Mouse (Mus musculus) effector memory CD4-positive, alpha-beta T cell, adult 5 months (primary cell): ENCODE measurements around the gene Ms4a5. TPM values are rescaled to one million over a fixed set of nuclear protein-coding genes. Genes with fewer than 3 reads are reported as not detected.

Experiments
- polyA plus RNA-seq: library from polyadenylated mRNA; unstranded; fragments of 100-300 nt; shearing (Covaris generic); gene quantifications from one replicate; pipeline ENCODE4 v1.2.1, GENCODE M21; 2017

Gene Ms4a5
- polyA plus RNA-seq: not detected

GRCm38 (mm10) chr19:11283773-11284172 is at the start of gene Ms4a5:
Gene Ms4a5 (minus strand): TSS chr19:11283873.

DNA sequence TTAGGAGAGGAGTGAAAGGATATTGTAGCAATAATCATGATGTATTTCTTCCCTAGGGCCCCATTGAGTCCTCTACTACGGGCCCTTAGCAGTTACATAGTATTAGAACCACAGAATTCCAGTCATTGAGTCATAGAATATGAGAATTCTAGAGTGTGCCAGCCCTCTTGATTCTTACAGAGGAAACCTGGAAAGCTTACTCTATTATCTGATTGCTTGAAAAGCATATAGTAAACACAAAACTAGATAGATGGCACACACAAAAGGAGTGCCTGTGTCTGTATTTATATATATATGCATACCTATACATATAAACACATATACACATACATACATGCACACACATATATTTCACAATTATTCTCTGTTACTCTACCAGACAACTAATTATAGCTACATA is 30.7 kb upstream of the Ms4a5 start, which contains the start of gene Ms4a14:
TSS of gene Ms4a14 (minus strand) at position 101 of the 400 bp plus-strand sequence.

GRCm38 (mm10) chr19:11266052-11266845 is 17.4 kb downstream of the Ms4a5 start, which contains the start of gene Ms4a1:
Gene Ms4a1 (minus strand): TSS chr19:11266241.

DNA sequence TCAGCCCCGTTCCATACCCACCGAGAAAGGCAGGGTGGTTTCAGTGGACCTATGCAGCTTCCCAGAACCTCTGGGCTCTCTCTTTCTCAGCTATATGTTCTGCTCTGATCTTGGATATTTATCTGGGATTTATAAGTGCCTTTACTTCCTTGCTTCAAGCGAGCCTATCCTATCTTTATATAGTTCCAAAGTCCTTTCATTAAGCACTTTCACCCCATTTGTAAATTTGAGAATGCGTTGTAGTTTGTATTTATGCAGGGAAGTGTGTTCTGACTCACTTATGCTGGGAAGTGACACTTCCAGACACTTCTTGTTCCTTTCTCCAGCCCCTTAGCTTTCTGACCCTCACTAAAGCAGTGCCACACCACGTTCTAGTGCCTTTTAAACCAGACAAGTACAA is 51.3 kb downstream of the Ms4a5 start, which contains the start of gene Ms4a12:
TSS of gene Ms4a12 (minus strand) at position 101 of the 400 bp plus-strand sequence.

Other genes with a start within 250 kb of the Ms4a5 start
- 0.56 TPM for gene Ms4a8a, start 202.8 kb downstream of the Ms4a5 start, polyA plus RNA-seq
- gene 1700017D01Rik, start 153.0 kb downstream of the Ms4a5 start, polyA plus RNA-seq: not detected
- gene 1700025F22Rik, start 118.6 kb downstream of the Ms4a5 start, polyA plus RNA-seq: not detected
- gene Ms4a13, start 87.1 kb downstream of the Ms4a5 start, polyA plus RNA-seq: not detected
- gene Ms4a12, start 51.4 kb downstream of the Ms4a5 start, polyA plus RNA-seq: 0.20 TPM
- gene Ms4a1, start 17.6 kb downstream of the Ms4a5 start, polyA plus RNA-seq: 0.47 TPM
- not detected for gene Ms4a14, start 30.6 kb upstream of the Ms4a5 start, polyA plus RNA-seq
- gene Ms4a7, start 52.3 kb upstream of the Ms4a5 start, polyA plus RNA-seq: not detected
- 1.7 TPM for gene Ms4a4a, start 91.7 kb upstream of the Ms4a5 start, polyA plus RNA-seq
- 109 TPM for gene Ms4a4c, start 120.9 kb upstream of the Ms4a5 start, polyA plus RNA-seq
- gene Ms4a4b, start 159.7 kb upstream of the Ms4a5 start, polyA plus RNA-seq: 2,305 TPM
- gene Ms4a6c, start 185.5 kb upstream of the Ms4a5 start, polyA plus RNA-seq: 11.8 TPM
- 441 TPM for gene Gm8369, start 202.1 kb upstream of the Ms4a5 start, polyA plus RNA-seq
- 579 TPM for gene Ms4a6b, start 232.6 kb upstream of the Ms4a5 start, polyA plus RNA-seq